Mouse (Mus musculus): ENCODE results near the gene Mfsd12. TPM values are rescaled to one million over a fixed set of nuclear protein-coding genes. Genes with fewer than 3 reads are reported as not detected.
A peak's percentile ranks its signal among the peaks of the same experiment; 100 is the strongest.

Gene Mfsd12
- polyA plus RNA-seq, 1 experiment from 2014 or later = 4.7 TPM

GRCm38 (mm10) chr10:81388505-81389055 lies 31.3 kb downstream of the Mfsd12 start, which contains the start of gene Gm48552:
Gm48552 (plus strand) TSS chr10:81389005.
- Histone ChIP-seq H3K27me3 (ENCODE audit: control insufficient read depth, insufficient read depth, low read length) (no peaks in the 10 kb centered on the region), H3K4me2 (no peak within 1 kb of the TSS), H3K9me3 (replicated peaks; ENCODE audit: control insufficient read depth, low read length) (no peaks in the 10 kb centered on the region), H3K9ac (ENCODE audit: low read depth, low read length) (peak within 1 kb of the TSS; percentile 52), H3K4me1 (ENCODE audit: control insufficient read depth, insufficient read depth, low read length) (peaks cover 28% of the 10 kb centered on the region), H3K4me3 (ENCODE audit: low read depth, low read length) (no peak within 1 kb of the TSS), H3K27ac (ENCODE audit: low read depth, low read length) (no peak within 1 kb of the TSS), H3K36me3 (ENCODE audit: control insufficient read depth, insufficient read depth, low read length) (peaks cover 23% of the 10 kb centered on the region)
- 80% methylated on average over 5 of the region's 5 CpGs for WGBS (ENCODE audit: insufficient replicate concordance)
- no peak for ATAC-seq (replicated peaks; ENCODE audit: insufficient number of reproducible peaks, low FRiP score, low TSS enrichment)

- no peak overlapping the region for H3K4me3 ChIP-seq (ENCODE audit: low read depth, low read length)
- no peaks in the 10 kb centered on the region for H3K9me3 ChIP-seq (replicated peaks; ENCODE audit: control insufficient read depth, low read length)
- WGBS (ENCODE audit: insufficient replicate concordance) = 55% methylated on average over 3 of the region's 3 CpGs
- H3K9ac ChIP-seq (ENCODE audit: low read depth, low read length) = peak overlapping the region; percentile 52
- no peak overlapping the region for H3K4me2 ChIP-seq
- H3K4me1 ChIP-seq (ENCODE audit: control insufficient read depth, insufficient read depth, low read length) = peaks cover 34% of the 10 kb centered on the region
- H3K36me3 ChIP-seq (ENCODE audit: control insufficient read depth, insufficient read depth, low read length) = peaks cover 23% of the 10 kb centered on the region
- H3K27me3 ChIP-seq (ENCODE audit: control insufficient read depth, insufficient read depth, low read length) = no peaks in the 10 kb centered on the region
- no peak for ATAC-seq (replicated peaks; ENCODE audit: insufficient number of reproducible peaks, low FRiP score, low TSS enrichment)
- H3K27ac ChIP-seq (ENCODE audit: low read depth, low read length) = no peak overlapping the region
Measured at GRCm38 (mm10) chr10:81389373-81389772, 32.1 kb downstream of the Mfsd12 start.

- Histone ChIP-seq H3K27ac (ENCODE audit: low read depth, low read length) (no peak overlapping the region), H3K4me1 (ENCODE audit: control insufficient read depth, insufficient read depth, low read length) (peaks cover 31% of the 10 kb centered on the region), H3K27me3 (ENCODE audit: control insufficient read depth, insufficient read depth, low read length) (no peaks in the 10 kb centered on the region), H3K4me2 (no peak overlapping the region), H3K4me3 (ENCODE audit: low read depth, low read length) (no peak overlapping the region), H3K9me3 (replicated peaks; ENCODE audit: control insufficient read depth, low read length) (no peaks in the 10 kb centered on the region), H3K9ac (ENCODE audit: low read depth, low read length) (peak overlapping the region; percentile 52), H3K36me3 (ENCODE audit: control insufficient read depth, insufficient read depth, low read length) (peaks cover 23% of the 10 kb centered on the region)
- 0 out of 2 replicates have a peak, but pooled peaks have one; percentile 31 for ATAC-seq (replicated peaks; ENCODE audit: insufficient number of reproducible peaks, low FRiP score, low TSS enrichment)
- 58% methylated on average over 23 of the region's 23 CpGs for WGBS (ENCODE audit: insufficient replicate concordance)
Measured at GRCm38 (mm10) chr10:81389801-81390677, 32.7 kb downstream of the Mfsd12 start.

- no peak for ATAC-seq (replicated peaks; ENCODE audit: insufficient number of reproducible peaks, low FRiP score, low TSS enrichment)
- no peak overlapping the region for H3K4me3 ChIP-seq (ENCODE audit: low read depth, low read length)
- H3K9ac ChIP-seq (ENCODE audit: low read depth, low read length) = no peak overlapping the region
- H3K36me3 ChIP-seq (ENCODE audit: control insufficient read depth, insufficient read depth, low read length) = peaks cover 23% of the 10 kb centered on the region
- no peak overlapping the region for H3K4me2 ChIP-seq
- peaks cover 26% of the 10 kb centered on the region for H3K4me1 ChIP-seq (ENCODE audit: control insufficient read depth, insufficient read depth, low read length)
- 80% methylated on average over 13 of the region's 13 CpGs for WGBS (ENCODE audit: insufficient replicate concordance)
- H3K9me3 ChIP-seq (replicated peaks; ENCODE audit: control insufficient read depth, low read length) = no peaks in the 10 kb centered on the region
- H3K27me3 ChIP-seq (ENCODE audit: control insufficient read depth, insufficient read depth, low read length) = no peaks in the 10 kb centered on the region
- H3K27ac ChIP-seq (ENCODE audit: low read depth, low read length) = no peak overlapping the region
Measured at GRCm38 (mm10) chr10:81390678-81390965, 33.3 kb downstream of the Mfsd12 start.

- Histone ChIP-seq H3K4me2 (no peak overlapping the region), H3K4me1 (ENCODE audit: control insufficient read depth, insufficient read depth, low read length) (peaks cover 23% of the 10 kb centered on the region), H3K9me3 (replicated peaks; ENCODE audit: control insufficient read depth, low read length) (no peaks in the 10 kb centered on the region), H3K36me3 (ENCODE audit: control insufficient read depth, insufficient read depth, low read length) (peaks cover 12% of the 10 kb centered on the region), H3K27me3 (ENCODE audit: control insufficient read depth, insufficient read depth, low read length) (no peaks in the 10 kb centered on the region), H3K27ac (ENCODE audit: low read depth, low read length) (no peak overlapping the region), H3K9ac (ENCODE audit: low read depth, low read length) (no peak overlapping the region), H3K4me3 (ENCODE audit: low read depth, low read length) (no peak overlapping the region)
- 83% methylated on average over 6 of the region's 6 CpGs for WGBS (ENCODE audit: insufficient replicate concordance)
- ATAC-seq (replicated peaks; ENCODE audit: insufficient number of reproducible peaks, low FRiP score, low TSS enrichment) = no peak
Measured at GRCm38 (mm10) chr10:81392270-81392669, 35.0 kb downstream of the Mfsd12 start.

GRCm38 (mm10) chr10:81392781-81393185 lies 35.5 kb downstream of the Mfsd12 start, which contains the start of gene Smim24:
Smim24 (plus strand) TSS chr10:81393051.
- peak within 1 kb of the TSS; percentile 36 for H3K4me3 ChIP-seq (ENCODE audit: low read depth, low read length)
- H3K4me1 ChIP-seq (ENCODE audit: control insufficient read depth, insufficient read depth, low read length) = peaks cover 23% of the 10 kb centered on the region
- H3K27me3 ChIP-seq (ENCODE audit: control insufficient read depth, insufficient read depth, low read length) = no peaks in the 10 kb centered on the region
- WGBS (ENCODE audit: insufficient replicate concordance) = 55% methylated on average over 14 of the region's 14 CpGs
- peaks cover 6% of the 10 kb centered on the region for H3K36me3 ChIP-seq (ENCODE audit: control insufficient read depth, insufficient read depth, low read length)
- no peak for ATAC-seq (replicated peaks; ENCODE audit: insufficient number of reproducible peaks, low FRiP score, low TSS enrichment)
- peak within 1 kb of the TSS; percentile 62; the same call in 1 of the 2 replicates for H3K27ac ChIP-seq (ENCODE audit: low read depth, low read length)
- H3K9me3 ChIP-seq (replicated peaks; ENCODE audit: control insufficient read depth, low read length) = no peaks in the 10 kb centered on the region
- peak within 1 kb of the TSS; percentile 65 for H3K9ac ChIP-seq (ENCODE audit: low read depth, low read length)
- peak within 1 kb of the TSS; percentile 66 for H3K4me2 ChIP-seq

GRCm38 (mm10) chr10:81393456-81394063 lies 36.3 kb downstream of the Mfsd12 start:
- H3K36me3 ChIP-seq (ENCODE audit: control insufficient read depth, insufficient read depth, low read length) = no peaks in the 10 kb centered on the region
- peak overlapping the region; percentile 66 for H3K4me2 ChIP-seq
- ATAC-seq (replicated peaks; ENCODE audit: insufficient number of reproducible peaks, low FRiP score, low TSS enrichment) = no peak
- H3K27ac ChIP-seq (ENCODE audit: low read depth, low read length) = peak overlapping the region; percentile 31; the same call in 1 of the 2 replicates
- H3K9me3 ChIP-seq (replicated peaks; ENCODE audit: control insufficient read depth, low read length) = no peaks in the 10 kb centered on the region
- no peaks in the 10 kb centered on the region for H3K27me3 ChIP-seq (ENCODE audit: control insufficient read depth, insufficient read depth, low read length)
- WGBS (ENCODE audit: insufficient replicate concordance) = 4% methylated on average over 19 of the region's 19 CpGs
- H3K4me3 ChIP-seq (ENCODE audit: low read depth, low read length) = peak overlapping the region; percentile 36
- H3K9ac ChIP-seq (ENCODE audit: low read depth, low read length) = peak overlapping the region; percentile 65
- H3K4me1 ChIP-seq (ENCODE audit: control insufficient read depth, insufficient read depth, low read length) = peaks cover 23% of the 10 kb centered on the region

GRCm38 (mm10) chr10:81395127-81395526 lies 37.8 kb downstream of the Mfsd12 start:
- Histone ChIP-seq H3K27me3 (ENCODE audit: control insufficient read depth, insufficient read depth, low read length) (peaks cover 3% of the 10 kb centered on the region), H3K9me3 (replicated peaks; ENCODE audit: control insufficient read depth, low read length) (no peaks in the 10 kb centered on the region), H3K36me3 (ENCODE audit: control insufficient read depth, insufficient read depth, low read length) (peaks cover 5% of the 10 kb centered on the region; the same call in 1 of the 2 replicates), H3K27ac (ENCODE audit: low read depth, low read length) (no peak overlapping the region), H3K4me2 (no peak overlapping the region), H3K4me1 (ENCODE audit: control insufficient read depth, insufficient read depth, low read length) (peaks cover 17% of the 10 kb centered on the region), H3K4me3 (ENCODE audit: low read depth, low read length) (no peak overlapping the region), H3K9ac (ENCODE audit: low read depth, low read length) (no peak overlapping the region)
- ATAC-seq (replicated peaks; ENCODE audit: insufficient number of reproducible peaks, low FRiP score, low TSS enrichment) = no peak
- WGBS (ENCODE audit: insufficient replicate concordance) = 9% methylated on average over 5 of the region's 5 CpGs
